Mouse (Mus musculus) stomach, embryonic 15.5 days (tissue): ENCODE data around the gene Tmsb10. TPM values are rescaled to one million over a fixed set of nuclear protein-coding genes. Genes with fewer than 3 reads are reported as not detected.

ENCODE experiments used
- ATAC-seq: fragments of 200-750 bp; cut with Nextera tagmentation; 2 replicates; pipeline ENCODE4 v1.8.0; 2017; ENCODE audit warnings: low read depth, moderate number of reproducible peaks, moderate TSS enrichment; ENCODE audit not compliant: insufficient read depth, low FRiP score
- H3K27ac ChIP-seq: fragments of 300-500 bp; sonication (generic); 2 replicates; pipeline ENCODE4 v1.5.1; 2015; ENCODE audit warnings: mild to moderate bottlenecking, inconsistent platforms
- H3K27me3 ChIP-seq: fragments of 300-500 bp; sonication (generic); replicated peaks from 2 replicates; pipeline ENCODE4 v1.6.1; 2015; ENCODE audit warnings: inconsistent platforms
- H3K36me3 ChIP-seq: fragments of 300-500 bp; sonication (generic); 2 replicates; pipeline ENCODE4 v1.6.1; 2015; ENCODE audit warnings: inconsistent platforms
- H3K4me1 ChIP-seq: fragments of 300-500 bp; sonication (generic); 2 replicates; pipeline ENCODE4 v1.6.1; 2015; ENCODE audit warnings: inconsistent platforms
- H3K4me2 ChIP-seq: fragments of 300-500 bp; sonication (generic); 2 replicates; pipeline ENCODE4 v1.6.1; 2015; ENCODE audit warnings: mild to moderate bottlenecking, inconsistent platforms
- H3K4me3 ChIP-seq: fragments of 300-500 bp; sonication (generic); replicated peaks from 2 replicates; pipeline ENCODE4 v1.5.1; 2015; ENCODE audit warnings: inconsistent platforms
- H3K9ac ChIP-seq: fragments of 300-500 bp; sonication (generic); 2 replicates; pipeline ENCODE4 v1.6.1; 2015; ENCODE audit warnings: inconsistent platforms
- H3K9me3 ChIP-seq: fragments of 300-500 bp; sonication (generic); 2 replicates; pipeline ENCODE4 v1.6.1; 2016; ENCODE audit warnings: inconsistent platforms
- WGBS: fragments of 180-500 bp; shearing (Covaris S2); methylation state at CpG from one replicate; pipeline ENCODE4 v1.1.7; 2015; 5-methylcytosine and 5-hydroxymethylcytosine counted together
- polyA plus RNA-seq: library from polyadenylated mRNA; unstranded; fragments of >200 nt; fragmentation: Nextera tagmentation; extraction: Ambion mirVana; gene quantifications from 2 replicates; pipeline ENCODE4 v1.2.1, GENCODE M21; 2015

The Tmsb10 gene
- 1,706 and 1,913 TPM in 2 replicates for polyA plus RNA-seq

DNA sequence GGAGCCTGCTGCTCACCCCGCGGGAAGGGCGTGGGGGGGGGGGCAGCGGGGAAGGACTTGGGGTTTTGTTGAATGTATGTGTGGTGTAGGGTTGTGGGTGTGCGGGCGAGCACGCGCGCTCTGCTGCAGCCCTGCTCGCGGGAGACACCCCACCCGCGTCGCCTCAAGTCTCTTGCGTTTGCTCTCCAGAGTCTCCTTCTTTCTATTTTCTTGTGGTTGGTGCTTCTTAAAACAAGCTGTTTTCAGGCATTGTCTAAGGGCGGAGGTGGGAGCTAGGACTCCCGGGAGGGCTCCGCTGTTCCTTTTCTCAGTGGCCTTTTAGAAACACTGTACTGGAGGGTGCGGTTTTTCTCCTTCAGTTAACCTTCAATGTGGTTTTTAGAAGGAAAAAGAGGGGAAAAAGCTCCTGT lies at the start of gene Tmsb10:
TSS of gene Tmsb10 (minus strand) at position 87 of the 410 bp plus-strand sequence.
- no peaks in the 10 kb centered on the region for H3K9me3 ChIP-seq
- 0 out of 2 replicates have a peak, but pooled peaks cover 2% of the 10 kb centered on the region for H3K36me3 ChIP-seq
- no peaks in the 10 kb centered on the region for H3K27me3 ChIP-seq
- peak within 1 kb of the TSS; percentile 91 for H3K9ac ChIP-seq
- peak within 1 kb of the TSS; percentile 86 for H3K27ac ChIP-seq
- ATAC-seq: no peak
- H3K4me1 ChIP-seq: peaks cover 26% of the 10 kb centered on the region
- peak within 1 kb of the TSS; percentile 80 for H3K4me2 ChIP-seq
- peak within 1 kb of the TSS; percentile 74 for H3K4me3 ChIP-seq
- 1% methylated on average over 18 of the region's 19 CpGs for WGBS

DNA sequence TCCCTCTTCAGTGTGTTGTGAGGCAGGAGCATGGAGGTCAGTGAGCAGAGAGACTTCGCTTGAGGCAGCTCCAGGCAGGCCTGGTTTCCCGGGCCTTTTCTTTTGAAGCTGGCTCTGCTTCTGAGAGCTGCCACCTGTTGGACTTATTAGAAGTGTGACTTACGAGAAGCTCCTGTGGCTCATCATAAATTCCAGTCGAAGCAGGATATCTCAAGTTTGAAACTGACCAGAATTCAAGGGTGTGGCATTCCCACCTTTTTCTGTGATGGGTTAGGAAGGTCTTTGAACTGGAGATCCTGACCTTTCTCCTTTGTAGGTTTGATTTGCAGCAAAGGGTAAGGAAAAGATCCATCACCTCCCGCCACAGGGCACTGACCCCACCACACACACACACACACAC lies 45.1 kb upstream of the Tmsb10 start:
- Histone ChIP-seq H3K4me3 (no peak overlapping the region), H3K27ac (no peak overlapping the region), H3K9me3 (no peaks in the 10 kb centered on the region), H3K4me1 (no peaks in the 10 kb centered on the region), H3K4me2 (no peak overlapping the region), H3K36me3 (no peaks in the 10 kb centered on the region), H3K9ac (no peak overlapping the region), H3K27me3 (no peaks in the 10 kb centered on the region)
- 63% methylated on average over 5 of the region's 5 CpGs for WGBS
- no peak for ATAC-seq

DNA sequence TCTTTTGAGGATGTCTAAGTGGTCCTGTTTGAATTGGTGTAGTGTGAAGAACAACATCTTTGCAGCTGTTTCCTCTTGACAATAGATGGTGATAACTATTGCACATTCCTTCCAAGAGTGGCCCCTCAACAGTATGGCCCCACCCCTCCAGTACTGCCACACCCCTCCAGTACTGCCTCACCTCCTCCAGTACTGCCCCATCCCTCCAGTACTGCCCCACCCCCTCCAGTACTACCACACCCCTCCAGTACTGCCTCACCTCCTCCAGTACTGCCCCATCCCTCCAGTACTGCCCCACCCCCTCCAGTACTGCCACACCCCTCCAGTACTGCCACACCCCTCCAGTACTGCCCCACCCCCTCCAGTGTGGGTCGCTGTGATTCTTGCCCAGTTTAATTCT lies 43.8 kb upstream of the Tmsb10 start:
- no peak for ATAC-seq
- no peak overlapping the region for H3K27ac ChIP-seq
- no peak overlapping the region for H3K4me3 ChIP-seq
- H3K4me1 ChIP-seq: no peaks in the 10 kb centered on the region
- 53% methylated on average over 1 of the region's 1 CpGs for WGBS
- H3K9ac ChIP-seq: no peak overlapping the region
- no peaks in the 10 kb centered on the region for H3K9me3 ChIP-seq
- no peaks in the 10 kb centered on the region for H3K27me3 ChIP-seq
- H3K36me3 ChIP-seq: no peaks in the 10 kb centered on the region
- no peak overlapping the region for H3K4me2 ChIP-seq

DNA sequence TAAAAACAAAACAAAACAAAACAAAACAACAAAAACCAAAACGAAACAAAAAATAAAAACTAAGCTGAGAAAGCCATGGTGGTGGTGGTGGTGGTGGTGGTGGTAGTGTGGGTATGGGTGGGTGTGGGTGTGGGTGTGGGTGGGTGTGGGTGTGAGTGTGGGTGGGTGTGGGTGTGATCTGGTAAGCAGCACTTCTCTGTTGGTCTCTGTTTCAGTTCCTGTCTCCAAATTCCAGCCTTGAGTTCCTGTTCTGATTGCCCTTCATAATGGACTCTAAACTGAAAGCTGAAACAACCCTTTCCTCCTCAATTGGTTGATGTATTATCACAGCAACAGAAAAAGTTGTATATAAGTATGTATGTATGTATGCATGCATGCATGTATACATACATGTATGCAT lies 40.3 kb upstream of the Tmsb10 start:
- Histone ChIP-seq H3K27ac (no peak overlapping the region), H3K9ac (no peak overlapping the region), H3K27me3 (no peaks in the 10 kb centered on the region), H3K4me1 (no peaks in the 10 kb centered on the region), H3K9me3 (no peaks in the 10 kb centered on the region), H3K36me3 (no peaks in the 10 kb centered on the region), H3K4me2 (no peak overlapping the region), H3K4me3 (no peak overlapping the region)
- no peak for ATAC-seq
- WGBS: 94% methylated on average over 1 of the region's 1 CpGs

DNA sequence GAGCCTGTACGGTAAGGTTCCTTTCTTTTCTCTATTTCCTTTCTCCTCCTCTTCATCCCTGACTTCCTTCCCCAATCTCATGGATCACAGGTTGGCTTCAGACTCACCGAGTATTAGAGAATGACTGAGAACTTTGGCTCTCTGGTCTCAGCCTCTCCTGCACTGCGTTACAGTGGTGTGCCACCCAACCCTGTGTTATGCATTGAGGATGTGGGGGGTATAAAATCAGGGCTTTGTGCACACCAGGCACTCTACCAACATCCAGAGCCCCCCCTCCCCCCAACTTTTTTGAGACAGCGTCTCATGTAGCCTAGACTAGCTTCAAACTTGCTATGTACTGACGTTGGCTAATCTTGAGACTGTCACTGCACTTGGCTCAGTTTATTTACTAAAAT lies 35.1 kb upstream of the Tmsb10 start:
- H3K9ac ChIP-seq: no peak overlapping the region
- no peak overlapping the region for H3K27ac ChIP-seq
- ATAC-seq: peak; percentile 4; the same call in 1 of the 2 replicates
- H3K4me1 ChIP-seq: peaks cover 5% of the 10 kb centered on the region
- no peak overlapping the region for H3K4me2 ChIP-seq
- H3K27me3 ChIP-seq: no peaks in the 10 kb centered on the region
- no peaks in the 10 kb centered on the region for H3K36me3 ChIP-seq
- no peaks in the 10 kb centered on the region for H3K9me3 ChIP-seq
- whole genome bisulfite sequencing: 67% methylated on average over 5 of the region's 5 CpGs
- no peak overlapping the region for H3K4me3 ChIP-seq

DNA sequence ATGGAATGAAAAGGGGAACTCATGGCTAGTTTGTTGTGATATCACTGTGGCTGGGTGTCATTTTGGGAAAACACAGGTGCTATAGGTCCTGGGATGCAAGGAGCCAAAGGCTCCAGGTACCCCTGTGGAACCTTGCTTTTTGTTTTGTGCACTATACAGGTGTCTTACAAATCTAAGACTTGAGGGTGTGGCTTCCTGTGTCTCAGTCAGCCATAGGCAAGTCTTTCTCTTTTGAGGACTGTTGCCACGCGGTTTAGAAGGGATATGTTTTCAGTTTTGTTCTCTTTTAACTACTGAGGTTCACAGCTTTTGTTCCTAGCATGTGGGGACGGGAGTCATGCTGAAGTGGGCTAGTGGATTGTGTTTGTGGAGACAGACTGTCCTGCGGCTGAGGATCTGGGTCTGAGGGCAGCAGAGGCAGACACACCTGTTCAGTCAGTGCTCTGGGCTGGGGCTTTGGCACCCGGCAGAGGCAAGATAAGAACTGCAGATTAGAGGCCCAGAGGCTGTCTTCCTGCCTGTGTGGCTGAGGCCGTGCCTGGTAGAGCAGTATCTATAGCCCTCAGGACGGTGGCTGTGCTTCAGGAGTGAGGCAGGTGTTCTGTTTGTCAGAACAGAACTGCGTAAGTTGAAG lies 34.6 kb upstream of the Tmsb10 start:
- Histone ChIP-seq H3K36me3 (no peaks in the 10 kb centered on the region), H3K9ac (no peak overlapping the region), H3K27me3 (no peaks in the 10 kb centered on the region), H3K4me1 (peaks cover 6% of the 10 kb centered on the region), H3K4me2 (no peak overlapping the region), H3K9me3 (no peaks in the 10 kb centered on the region), H3K27ac (no peak overlapping the region), H3K4me3 (no peak overlapping the region)
- peak; percentile 75 for ATAC-seq
- WGBS: 58% methylated on average over 8 of the region's 8 CpGs

DNA sequence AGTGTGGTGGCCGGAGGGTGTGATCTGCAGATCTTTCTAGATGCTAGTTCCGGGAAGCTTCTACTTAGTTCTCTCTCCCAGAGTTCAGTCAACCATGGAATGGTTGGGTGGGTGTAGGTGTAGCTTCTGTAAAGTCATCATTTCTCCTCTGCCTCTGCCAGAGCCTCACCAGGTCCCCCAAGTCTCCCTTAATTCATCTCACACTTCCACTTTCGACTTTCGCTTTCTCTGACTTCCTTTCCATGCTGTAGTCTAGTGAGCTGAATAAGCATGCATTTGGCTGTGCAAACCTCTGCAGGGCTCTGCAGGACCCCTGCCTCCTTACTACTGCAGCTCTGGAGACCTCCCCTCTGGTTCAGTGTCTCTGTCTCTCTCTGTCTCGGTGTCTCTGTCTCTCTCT lies 31.7 kb upstream of the Tmsb10 start:
- peaks cover 6% of the 10 kb centered on the region for H3K4me1 ChIP-seq
- no peaks in the 10 kb centered on the region for H3K36me3 ChIP-seq
- H3K9ac ChIP-seq: no peak overlapping the region
- no peaks in the 10 kb centered on the region for H3K27me3 ChIP-seq
- H3K4me2 ChIP-seq: no peak overlapping the region
- ATAC-seq: no peak
- WGBS: 77% methylated on average over 5 of the region's 5 CpGs
- H3K4me3 ChIP-seq: no peak overlapping the region
- no peak overlapping the region for H3K27ac ChIP-seq
- no peaks in the 10 kb centered on the region for H3K9me3 ChIP-seq

DNA sequence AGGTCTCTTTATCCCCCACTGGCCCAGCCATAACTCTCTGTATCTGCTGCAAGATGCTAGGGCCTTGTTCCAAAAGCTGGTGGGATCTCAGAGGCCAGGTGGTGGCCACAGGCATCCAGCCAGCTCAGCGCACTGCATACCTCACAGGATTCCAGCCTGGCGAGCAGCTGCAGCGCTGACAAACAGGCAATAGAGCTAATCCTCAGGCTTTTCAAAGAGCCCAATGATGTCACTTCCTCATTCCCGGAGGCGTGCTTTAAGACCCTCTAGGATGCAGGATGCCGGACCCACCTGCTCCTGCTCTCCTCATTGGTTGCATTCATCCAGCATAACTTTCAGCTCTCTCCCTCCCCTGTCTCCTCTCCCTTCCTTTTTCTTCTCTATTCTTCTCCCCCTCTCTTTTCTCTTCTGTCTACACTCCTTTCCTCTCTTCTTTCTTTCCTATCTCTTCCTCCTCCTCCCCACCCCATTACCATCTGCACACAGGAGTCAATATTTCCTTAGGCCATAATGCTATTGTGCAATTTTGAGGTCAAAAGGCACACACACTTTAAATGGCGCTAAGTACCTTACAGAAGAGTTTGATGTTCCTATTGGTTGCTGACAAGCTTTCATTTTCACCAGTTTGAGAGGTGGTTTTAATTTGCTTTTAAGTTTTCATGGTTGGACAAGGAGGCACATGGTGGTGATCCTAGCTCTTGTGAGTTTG lies 30.6 kb upstream of the Tmsb10 start:
- WGBS: 35% methylated on average over 7 of the region's 7 CpGs
- Histone ChIP-seq H3K9ac (no peak overlapping the region), H3K9me3 (no peaks in the 10 kb centered on the region), H3K27ac (no peak overlapping the region), H3K36me3 (no peaks in the 10 kb centered on the region), H3K27me3 (no peaks in the 10 kb centered on the region), H3K4me2 (no peak overlapping the region), H3K4me1 (peaks cover 6% of the 10 kb centered on the region), H3K4me3 (no peak overlapping the region)
- ATAC-seq: peak; percentile 38; the same call in 1 of the 2 replicates

DNA sequence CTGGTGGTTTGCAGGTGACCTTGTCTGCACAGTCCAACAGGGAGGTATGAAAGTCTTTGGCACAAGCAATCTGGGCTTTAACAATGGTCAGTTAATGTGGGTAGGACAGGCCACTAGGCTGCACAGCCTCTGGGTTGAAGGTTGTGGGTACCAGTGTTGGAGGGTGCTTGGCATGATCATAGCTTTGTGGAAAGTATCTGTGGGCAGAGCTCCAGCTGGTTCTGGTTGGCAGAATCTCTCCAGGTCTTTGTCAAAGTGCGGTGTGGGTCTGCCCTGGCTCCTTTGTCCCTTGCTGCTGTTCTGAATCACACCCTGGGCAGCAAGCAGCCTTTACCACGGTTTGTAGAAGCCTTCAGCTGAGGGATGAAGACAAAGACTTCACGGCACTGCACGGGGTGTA lies 24.0 kb upstream of the Tmsb10 start:
- 81% methylated on average over 4 of the region's 4 CpGs for WGBS
- no peaks in the 10 kb centered on the region for H3K9me3 ChIP-seq
- no peak for ATAC-seq

DNA sequence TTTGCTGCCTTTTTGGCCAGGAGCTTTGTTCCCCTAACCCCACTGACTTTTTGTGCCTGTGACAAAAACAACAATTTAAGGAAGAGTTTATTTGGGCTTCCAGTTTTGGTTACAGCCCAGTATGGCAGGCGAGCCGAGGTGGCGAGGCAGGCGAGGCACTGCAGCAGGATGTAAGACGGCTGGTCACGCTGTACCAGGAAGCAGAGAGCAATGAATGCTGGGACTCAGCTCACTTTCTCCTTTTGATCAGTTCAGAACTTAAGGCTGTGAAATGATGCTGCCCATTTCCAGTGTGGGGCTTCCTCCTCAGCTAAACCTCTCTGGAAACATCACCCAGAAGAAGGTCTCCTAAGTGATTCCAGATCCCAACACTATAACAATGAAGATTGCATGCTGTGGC lies 23.3 kb upstream of the Tmsb10 start:
- no peak overlapping the region; the same call in 1 of the 2 replicates for H3K4me2 ChIP-seq
- no peak for ATAC-seq
- H3K4me1 ChIP-seq: peaks cover 8% of the 10 kb centered on the region; the same call in 1 of the 2 replicates
- no peaks in the 10 kb centered on the region for H3K36me3 ChIP-seq
- no peak overlapping the region for H3K4me3 ChIP-seq
- H3K9ac ChIP-seq: no peak overlapping the region
- H3K9me3 ChIP-seq: no peaks in the 10 kb centered on the region
- no peak overlapping the region for H3K27ac ChIP-seq
- H3K27me3 ChIP-seq: no peaks in the 10 kb centered on the region
- WGBS: 57% methylated on average over 6 of the region's 6 CpGs

More for the DNA sequence above, 24.0 kb upstream of the Tmsb10 start:
- Histone ChIP-seq H3K9ac (no peak overlapping the region), H3K27ac (no peak overlapping the region), H3K4me1 (peaks cover 8% of the 10 kb centered on the region; the same call in 1 of the 2 replicates), H3K36me3 (no peaks in the 10 kb centered on the region), H3K27me3 (no peaks in the 10 kb centered on the region), H3K4me3 (no peak overlapping the region), H3K4me2 (no peak overlapping the region)

DNA sequence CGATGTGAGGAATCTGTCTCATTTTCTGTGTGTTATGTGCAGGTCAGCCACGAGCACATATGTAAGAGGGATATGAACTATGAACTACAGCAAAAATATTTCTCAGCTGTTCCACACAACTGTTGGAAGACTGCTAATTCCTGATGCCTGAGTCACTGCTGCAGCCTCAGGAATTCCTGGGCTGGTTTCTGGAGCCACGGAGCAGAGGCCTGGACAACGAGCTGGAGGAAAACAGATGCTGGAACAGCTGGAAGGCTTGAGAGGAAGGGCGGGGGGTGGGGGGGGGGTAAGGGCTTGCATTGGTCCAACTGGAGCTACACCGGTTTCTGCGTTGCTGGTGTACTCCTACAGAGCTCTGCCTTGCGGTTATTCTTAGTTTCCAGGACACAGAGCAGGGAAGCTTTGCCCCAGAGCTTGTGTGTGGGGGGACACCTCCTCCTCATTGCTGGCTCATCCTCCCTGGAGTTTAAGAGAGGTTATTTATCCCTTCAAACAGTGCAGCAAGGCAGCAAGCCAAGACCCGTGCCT lies 22.6 kb upstream of the Tmsb10 start:
- Histone ChIP-seq H3K27ac (peak overlapping the region; percentile 58), H3K27me3 (no peaks in the 10 kb centered on the region), H3K4me3 (no peak overlapping the region), H3K9me3 (no peaks in the 10 kb centered on the region), H3K9ac (no peak overlapping the region), H3K4me2 (no peak overlapping the region; the same call in 1 of the 2 replicates), H3K36me3 (no peaks in the 10 kb centered on the region), H3K4me1 (peaks cover 8% of the 10 kb centered on the region; the same call in 1 of the 2 replicates)
- 22% methylated on average over 9 of the region's 9 CpGs for WGBS
- peak; percentile 84 for ATAC-seq

DNA sequence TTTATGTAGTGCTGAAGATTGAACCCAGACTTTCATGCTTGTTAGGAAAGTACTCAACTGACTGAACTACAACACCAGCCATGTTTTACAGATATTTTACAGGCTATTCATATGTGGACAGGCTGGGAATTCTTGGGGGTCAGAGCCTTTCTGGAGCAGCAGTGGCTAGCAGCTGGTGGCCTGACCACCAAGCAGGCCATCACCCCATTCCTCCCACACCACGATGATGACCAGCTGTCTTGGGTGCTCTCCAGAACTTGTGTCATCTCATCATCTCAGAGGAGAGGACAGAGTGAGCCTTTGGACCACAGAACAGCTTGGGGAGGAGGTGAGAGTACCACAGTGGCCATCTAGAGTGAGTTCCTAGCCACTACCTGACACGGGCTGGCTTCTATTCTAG lies 18.3 kb upstream of the Tmsb10 start:
- no peak for ATAC-seq
- H3K4me3 ChIP-seq: no peak overlapping the region

More for the DNA sequence above, 18.3 kb upstream of the Tmsb10 start:
- Histone ChIP-seq H3K9me3 (no peaks in the 10 kb centered on the region), H3K27me3 (no peaks in the 10 kb centered on the region), H3K9ac (no peak overlapping the region), H3K36me3 (no peaks in the 10 kb centered on the region), H3K4me1 (peaks cover 6% of the 10 kb centered on the region; the same call in 1 of the 2 replicates), H3K4me2 (no peak overlapping the region), H3K27ac (no peak overlapping the region)
- WGBS: 78% methylated on average over 2 of the region's 2 CpGs
